Mouse (Mus musculus): Measurements from ENCODE around the gene Grin2a. TPM values are rescaled to one million over a fixed set of nuclear protein-coding genes. Genes with fewer than 3 reads are reported as not detected.

Grin2a gene
- polyA plus RNA-seq, 3 experiments from 2014 or later, result not detected

DNA sequence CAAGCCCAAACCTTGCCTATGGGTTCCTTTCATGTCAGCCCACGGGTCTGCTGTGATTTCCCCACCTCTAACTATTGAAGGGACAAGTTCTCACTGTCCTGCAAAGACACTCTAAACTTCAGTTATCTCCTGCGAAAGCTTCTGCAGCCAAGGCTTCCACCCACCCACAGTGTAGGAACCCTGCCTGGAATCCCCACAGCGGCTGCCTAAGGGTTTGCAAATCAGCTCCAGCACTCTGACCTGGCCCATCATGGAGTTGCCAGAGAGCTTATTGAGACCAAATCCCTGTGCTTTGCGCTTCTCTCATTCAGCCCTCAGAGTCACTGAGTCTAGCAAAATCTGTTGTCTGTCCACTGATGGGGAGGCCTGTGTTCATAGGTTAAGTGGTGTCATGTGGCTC, 130.3 kb downstream of the Grin2a start:
- no peak for ATAC-seq

DNA sequence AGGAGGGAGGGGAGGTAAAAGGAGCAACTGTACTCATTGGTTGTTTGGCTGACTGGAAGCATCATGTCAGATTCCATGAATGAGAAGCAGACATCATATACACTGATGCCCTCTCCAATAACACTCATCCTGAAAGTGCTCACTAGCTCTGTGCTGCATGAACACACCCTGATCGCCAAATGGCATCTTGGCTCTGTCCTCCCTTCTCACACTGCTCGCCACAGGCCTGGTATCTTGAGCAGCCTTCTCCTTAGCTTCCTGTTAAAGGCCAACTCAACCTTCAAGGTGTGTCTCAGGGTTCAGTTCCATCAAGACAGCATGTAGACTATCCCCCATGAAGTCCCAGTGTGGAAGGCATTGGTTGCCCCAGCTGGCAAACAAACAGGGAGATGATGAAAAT, 137.6 kb downstream of the Grin2a start:
- no peak for ATAC-seq

DNA sequence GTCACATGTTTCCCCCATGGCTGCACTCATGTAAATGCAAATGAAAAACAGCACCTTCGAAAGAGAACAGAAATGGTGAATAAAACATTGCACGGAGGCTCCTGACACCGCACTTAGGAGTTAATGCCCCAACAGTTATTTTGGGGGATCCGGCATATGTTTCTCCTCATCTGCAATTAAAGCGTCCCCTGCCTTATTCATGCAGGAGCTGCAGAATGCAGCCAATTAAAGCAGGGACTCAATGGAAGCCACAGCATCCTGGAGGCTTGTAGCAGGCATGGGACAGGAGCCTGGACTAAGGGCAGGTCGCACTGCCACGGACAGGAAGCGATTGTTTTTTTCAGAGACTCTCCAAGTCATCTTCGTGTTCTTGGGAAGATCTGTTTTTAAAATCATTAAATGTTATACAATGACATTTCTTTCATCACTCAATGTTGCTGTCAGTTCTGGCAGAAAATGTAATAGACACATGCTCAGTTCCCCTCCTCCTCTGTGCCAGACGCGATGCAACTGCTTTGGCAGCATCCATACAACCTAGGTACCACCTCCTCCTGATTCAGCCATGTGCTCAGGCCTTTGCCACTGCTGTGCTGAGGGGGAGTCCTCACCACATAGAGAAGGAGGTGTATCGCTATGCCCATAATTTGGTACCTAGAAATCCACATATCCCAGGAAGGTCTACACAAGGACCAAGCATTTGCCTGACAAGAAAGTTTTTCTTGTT, 143.9 kb downstream of the Grin2a start:
- no peak for ATAC-seq

DNA sequence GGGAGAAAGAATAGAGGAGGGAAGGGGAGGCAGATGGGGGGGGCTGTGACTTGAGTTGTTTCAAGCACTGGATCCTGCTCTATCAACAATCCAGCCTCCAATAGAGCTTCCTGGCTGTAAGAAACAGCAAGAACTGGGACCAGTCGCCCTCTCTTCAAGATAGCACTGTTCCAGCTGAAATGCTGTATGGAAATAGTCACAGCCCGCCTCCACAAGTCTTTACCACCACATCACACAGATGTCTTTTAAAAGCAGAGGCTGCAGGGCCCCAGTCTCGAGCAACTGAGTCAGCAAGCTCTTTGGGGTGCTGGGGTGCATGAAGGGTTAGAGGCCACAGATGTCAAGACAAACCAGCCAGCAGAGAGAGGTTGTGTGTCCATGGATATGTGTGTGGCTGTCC, 153.9 kb downstream of the Grin2a start:
- no peak for ATAC-seq

DNA sequence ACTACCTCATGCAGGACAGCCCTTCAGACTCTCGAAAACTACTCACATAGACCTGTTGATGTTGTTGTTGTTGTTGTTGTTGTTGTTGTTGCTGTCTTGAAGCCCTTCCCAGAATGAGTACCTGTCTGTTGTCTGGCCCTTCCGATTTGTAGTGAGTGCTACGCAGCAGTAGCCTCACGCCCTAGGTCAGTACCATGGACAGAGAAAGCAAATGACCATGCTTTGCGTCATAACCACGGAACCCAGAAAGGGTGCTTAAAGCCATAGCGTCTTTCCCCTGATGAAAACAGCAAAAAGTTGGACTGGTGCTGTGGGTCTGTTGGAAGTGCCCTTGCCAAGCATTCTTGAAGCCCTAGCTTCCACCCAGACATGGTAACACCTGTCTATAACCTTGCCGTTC, 158.8 kb downstream of the Grin2a start:
- no peak for ATAC-seq

DNA sequence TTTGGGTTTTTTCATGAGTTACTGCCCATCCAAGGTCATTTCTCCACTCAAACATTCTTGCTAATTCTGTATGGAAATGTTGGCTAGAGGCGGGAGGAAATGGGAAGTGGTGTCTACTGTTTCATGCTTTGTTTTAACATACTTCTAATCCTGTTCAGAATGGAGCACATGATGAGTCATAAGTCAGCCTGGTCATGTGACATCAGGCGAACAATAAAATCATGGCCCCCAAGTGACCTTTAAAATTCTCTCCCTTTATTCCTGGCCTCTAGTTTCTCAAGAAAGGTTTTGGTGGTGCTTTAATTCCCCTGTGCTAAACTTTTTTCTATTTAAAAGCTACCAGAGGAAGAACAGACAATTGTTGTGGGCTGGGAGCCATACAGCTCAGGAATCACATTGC, 161.1 kb downstream of the Grin2a start:
- no peak for ATAC-seq

DNA sequence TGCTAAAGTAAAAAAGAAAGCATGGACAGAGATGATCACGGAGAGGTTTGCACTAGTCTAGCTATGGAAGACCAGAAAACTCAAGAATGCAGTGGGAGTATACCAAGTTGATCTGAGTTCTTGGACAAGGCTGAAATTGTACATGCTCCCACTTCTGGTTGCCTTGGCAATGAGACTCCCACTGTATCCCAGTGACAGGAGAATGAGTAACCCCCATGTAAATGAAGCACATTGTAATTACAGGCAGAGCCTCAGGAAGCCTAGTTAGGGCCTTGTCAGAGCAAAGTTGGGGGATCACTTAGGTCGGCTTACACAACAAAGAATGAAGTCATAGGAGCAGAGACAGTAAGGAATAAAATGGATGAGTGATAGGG, 170.3 kb downstream of the Grin2a start:
- ATAC-seq, result no peak

DNA sequence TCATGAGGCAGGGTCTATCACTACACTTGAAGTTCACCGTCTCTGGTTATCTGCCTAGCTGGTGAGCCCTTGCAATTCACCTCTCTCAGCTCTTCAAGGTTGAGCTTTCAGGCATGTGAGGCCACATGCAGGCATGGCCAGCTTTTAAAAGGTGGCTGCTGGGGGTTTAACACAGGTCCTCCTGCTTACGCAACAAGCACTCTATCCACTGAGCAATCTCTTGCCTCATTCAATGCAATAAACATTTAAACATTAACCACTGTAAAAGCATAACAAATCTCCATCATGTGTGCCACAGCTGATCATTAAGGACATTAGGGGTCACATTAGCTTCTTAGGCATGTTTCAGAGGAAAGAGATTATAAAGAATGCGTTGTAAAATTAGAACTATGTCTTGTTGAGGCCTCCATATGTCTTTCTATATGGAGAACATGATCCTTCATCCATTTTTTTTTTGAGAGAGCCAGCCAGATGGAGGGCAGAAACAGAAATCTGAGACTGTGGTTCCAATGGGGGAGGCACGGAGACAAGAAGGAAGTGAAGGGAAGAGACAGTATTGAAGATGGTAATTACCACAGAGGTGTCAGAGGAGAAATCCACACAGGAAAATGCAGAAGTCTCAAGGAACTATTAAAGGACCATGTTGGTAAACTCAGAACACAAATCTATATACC, 170.8 kb downstream of the Grin2a start:
- ATAC-seq, result no peak

DNA sequence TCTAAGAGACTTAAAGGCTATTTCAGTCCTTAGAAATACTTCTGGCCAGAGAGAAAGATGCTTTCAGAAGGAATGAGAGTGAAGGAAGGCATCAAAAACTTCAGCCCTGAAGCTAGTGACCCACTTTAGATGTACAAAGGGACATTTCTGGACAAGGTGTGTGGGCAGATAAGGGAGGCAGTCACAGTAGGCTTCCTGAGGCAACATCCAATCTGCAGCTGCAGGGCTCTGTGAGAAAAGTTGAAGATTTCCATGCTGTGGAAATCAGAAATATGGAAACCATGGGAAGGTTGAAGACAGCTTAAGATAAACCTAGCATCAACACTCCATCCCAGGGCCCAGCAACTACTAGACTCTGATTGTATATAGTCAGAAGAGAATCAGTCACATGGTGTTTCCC, 171.7 kb downstream of the Grin2a start:
- no peak for ATAC-seq

DNA sequence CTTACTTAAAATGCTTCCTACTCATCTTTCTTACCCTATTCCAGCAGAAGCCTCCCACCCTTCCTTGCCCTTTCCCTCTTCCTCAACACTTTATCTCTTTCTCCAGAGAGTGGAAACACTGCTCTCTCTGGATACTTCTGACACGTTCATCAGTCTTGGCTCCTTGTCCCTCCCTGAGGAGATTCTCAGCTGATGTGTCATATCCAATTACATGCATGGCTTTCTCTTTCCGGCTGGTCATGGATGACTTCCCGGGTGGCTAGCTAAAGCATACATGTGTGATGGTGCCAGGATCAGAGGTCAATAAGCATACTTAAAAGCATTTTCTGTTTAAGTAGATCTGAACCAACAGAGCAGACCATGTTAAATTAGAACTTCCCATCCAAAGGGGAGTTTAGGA, 175.9 kb downstream of the Grin2a start:
- no peak for ATAC-seq

DNA sequence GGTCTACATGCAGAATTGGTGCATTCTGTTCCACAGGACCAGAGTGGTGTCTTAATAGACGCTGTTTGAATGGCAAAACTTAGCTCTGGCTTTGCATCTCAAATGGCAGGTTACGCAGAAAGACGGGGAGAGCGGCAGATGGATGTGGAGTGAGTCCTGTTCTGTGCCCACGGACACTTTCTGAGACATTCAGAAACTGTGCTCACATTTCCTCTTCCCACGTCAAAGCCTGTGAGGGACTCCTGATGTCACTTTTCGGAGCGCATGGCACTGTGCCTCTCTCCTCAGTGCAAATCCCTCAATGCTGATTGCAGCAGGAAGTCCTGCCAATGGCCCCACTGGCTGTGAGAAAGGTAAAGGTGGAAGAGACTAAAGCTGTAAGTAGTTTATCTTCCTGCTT, 194.0 kb downstream of the Grin2a start:
- no peak for ATAC-seq

DNA sequence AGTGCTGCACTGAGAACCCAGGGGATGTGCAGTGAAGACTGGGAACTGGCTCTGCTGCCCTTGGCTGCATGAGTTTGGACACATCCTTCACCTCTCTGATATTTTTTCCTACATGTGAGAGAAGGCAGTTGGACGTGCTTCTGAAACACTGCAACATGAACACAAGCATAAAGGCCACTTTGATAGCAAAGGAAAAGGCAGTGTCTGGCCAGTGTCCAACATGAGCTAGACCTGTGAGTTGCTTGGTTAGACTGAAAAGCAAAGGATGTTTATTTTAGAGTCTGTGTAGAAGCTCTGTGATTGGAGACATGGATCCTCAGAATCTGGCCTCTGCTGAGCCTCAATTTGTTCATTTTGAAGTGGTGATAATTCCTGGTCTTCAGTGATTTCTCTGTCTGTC, 195.1 kb downstream of the Grin2a start:
- no peak for ATAC-seq

DNA sequence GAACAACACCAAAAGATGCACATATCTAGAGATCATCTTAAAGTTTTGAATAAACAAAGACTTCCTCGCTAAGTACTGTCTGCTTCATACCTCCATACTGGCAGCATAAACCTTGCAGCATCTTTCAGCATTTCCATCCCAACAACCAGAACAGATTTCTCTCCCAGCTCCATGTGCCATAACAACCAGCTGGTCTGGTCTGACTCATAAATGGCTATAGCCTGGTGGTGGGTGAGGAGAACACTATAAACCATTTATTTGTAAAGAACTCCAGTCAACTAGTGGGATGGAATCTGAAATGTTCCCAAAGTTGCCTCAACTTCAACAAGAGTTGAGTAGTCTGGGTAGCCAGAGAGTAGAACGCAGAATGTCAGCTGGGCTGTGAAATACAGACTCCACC, 202.4 kb downstream of the Grin2a start:
- no peak for ATAC-seq

DNA sequence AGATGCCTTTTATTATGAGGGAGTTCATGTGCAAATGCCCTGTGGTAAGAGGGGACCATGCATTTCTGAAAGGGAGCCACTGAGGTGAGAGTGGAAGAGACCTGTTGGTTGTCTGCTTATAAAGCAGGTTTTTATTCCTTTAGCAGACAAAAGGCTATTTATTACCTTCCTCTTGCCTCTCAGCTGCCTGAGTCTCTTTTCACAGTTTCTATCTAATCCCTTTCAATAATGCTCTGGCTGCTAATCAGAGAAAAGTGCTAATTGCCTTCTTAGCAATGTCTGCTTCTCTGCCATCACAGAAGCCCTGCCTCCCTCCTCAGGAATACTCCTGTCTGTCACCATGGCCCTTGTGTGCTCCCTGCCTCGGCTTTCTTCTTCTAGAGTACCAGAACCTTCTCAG, 209.1 kb downstream of the Grin2a start:
- no peak for ATAC-seq

DNA sequence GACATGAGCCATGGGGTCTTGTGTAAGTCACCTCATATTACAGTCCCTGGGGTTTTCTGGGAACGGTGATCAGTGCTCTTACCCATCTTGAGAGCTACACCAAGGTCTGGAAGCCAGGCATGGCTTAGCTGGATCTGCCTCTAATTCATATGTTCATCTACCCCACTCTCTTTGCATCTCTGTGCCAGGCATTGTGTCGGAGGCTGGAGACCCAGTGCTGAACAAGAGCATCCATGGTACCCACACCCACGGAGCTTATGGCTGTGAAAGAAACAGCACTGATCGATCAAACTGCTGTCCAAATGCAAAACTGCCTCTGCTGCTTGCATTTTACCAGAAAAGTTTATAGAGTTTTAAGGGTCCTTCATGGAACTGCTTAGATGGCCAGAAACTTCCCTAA, 209.5 kb downstream of the Grin2a start:
- no peak for ATAC-seq

DNA sequence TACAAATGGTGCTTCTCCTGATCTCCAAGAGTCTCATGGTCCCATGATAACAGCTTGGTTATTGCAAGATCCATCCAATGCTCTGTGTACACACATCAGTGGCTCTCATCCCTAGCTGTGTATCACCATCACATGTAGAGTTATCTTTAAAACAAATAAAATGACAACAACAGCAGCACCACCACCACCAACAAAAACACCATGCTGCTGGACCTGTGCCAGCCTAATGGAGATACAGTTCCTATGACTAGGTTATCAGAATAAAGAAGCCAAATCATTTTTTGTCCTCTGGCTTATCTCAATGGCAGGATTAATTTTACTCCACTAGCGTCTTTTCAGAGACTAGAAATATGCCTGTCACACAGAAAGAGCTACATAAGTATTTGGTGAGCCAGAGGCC, 226.4 kb downstream of the Grin2a start:
- no peak for ATAC-seq

DNA sequence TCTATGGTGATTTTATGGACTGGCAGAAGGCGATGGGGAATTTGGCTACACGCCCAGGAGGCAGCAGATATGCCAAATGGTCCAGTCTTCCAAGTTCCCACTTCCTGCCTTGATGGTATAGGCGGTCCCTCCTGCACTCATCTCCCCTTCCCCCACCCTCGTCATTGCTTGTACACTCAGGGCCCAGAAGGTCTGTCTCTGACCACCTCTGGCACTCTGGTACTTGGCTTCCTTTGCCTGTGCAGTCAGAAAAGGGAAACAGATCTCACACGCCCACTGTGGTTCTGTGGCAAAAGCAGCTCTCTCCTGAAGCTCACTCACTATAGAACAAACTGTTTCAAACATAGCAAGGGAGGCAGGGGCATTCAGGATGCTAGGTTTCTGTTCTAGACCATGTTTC, 227.0 kb downstream of the Grin2a start:
- no peak for ATAC-seq

DNA sequence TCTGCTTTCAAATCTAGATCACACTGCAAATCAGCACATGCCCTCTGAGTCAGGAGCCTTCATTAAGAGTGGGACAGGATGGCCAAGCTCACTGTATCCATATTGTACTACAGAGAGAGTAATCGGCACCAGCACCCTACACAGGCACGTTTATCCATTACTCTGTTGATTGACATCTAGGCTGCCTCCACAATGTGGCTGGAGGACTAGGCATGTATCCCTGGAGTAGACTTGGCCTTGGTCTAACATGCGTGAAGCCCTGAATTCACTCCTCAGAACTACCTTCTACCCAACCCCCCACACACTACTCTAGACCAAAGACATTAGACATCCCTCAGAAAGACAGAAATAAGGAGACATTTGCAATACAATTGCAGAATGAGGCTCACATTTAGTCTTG, 227.4 kb downstream of the Grin2a start:
- ATAC-seq, result no peak

DNA sequence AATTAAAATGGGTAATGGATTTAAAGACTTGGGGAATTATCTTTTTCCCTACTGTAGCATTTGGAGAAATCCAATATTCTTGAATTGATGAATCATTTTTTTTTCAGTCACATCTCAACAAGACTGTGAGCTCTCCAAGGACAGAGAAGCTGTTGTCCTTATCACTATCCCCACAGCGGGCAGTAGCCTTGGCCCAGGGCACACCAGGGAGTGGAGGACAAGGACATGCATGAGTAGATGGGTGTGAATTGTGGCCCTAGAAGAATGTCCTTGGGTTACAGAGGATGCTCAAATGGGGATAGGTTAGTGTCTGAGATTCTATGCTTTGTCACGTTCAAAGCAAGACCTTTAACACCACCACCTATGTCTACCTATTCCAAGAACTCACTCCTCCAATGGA, 231.3 kb downstream of the Grin2a start:
- no peak for ATAC-seq

DNA sequence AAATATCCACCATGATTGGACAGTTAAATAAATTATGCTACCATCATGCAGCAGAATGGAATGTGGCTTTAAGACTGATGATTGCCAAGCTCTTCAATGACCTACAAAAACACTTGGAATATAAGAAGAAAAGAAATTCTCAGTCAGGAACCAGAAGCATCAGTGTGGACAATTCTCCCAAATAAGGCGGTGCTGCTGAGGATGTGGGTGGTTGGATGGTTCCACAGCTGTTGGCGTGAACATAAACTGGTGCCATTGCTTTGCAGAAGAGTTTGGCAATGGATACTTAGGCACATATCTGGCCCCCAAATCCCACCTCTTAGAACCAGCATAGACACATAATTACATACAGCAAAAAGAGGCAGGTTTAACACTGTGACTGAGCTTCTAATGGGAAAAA, 235.0 kb downstream of the Grin2a start:
- no peak for ATAC-seq

DNA sequence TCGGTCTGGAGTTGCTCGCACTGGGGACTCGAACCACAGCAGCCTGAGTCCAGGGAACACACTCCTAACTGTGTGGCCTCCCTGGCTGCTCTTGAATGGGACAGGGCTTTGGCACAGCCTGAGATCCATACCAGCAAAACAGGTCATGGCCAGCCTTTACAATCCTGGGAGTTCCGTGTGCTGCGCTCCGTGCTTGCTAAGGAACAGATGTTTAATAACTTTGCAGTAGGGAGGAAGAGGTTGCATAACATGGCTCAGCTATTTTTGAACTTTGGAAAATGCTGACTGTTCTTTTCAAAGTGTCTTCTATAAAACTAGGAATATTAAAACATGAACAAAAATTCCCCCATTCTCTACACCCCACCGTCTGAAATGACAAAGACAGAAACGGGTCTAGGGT, 238.5 kb downstream of the Grin2a start:
- no peak for ATAC-seq

DNA sequence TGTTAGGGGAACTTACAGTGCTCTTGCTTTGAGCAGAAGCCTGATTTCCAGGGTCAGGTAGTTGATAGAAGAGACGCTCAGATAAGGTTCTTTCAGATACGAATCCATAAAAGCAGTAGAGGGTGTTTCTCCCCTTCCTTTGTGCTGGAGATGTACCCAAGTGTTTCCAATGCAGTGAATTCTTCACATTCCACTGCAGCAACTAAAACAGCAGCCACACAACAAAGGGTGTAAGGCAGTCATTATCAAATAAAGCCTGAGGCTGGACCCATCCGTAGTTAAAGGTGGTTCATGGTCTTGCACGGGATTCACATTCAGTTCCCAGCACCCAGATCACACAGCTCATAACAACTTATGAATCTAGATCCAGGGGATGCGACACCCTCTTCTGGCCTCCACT, 241.3 kb downstream of the Grin2a start:
- no peak for ATAC-seq

DNA sequence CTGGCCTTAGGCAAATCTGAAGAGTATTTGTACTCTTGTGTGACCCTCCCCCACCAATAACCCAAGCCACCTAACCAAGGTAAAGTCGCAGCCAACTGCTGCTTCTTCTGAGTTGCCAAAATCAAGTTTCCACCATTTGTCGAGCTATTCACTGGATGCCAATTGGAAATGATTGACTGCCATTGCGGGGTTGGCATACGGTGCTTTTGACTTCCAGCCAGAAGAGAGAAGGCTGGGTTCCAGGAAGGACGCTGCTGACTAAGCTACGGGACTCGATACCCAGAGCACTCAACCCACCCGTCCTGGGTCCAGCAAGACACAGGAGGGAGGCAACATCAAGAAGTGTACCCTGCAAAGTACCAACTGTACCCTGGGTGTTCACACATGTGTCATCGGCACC, 242.3 kb downstream of the Grin2a start:
- no peak for ATAC-seq

DNA sequence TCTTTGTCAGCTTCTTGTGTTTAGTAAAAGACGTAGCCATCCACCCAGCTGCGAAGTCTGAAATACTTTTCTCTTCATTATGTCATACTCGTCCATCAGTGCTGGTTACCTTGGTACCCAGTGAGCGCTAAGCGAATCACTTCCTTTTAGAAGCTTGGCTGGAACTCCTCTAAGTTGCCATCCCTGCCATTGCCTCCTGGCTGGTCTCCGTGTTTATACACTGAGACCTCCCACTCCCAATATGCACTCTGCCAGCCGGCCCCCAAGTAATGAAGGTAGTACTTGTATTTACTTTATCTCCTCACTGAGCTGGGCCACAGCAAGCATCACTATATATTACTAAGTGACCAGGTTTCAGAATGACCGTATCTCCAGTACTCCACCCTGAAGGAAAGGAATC, 242.8 kb downstream of the Grin2a start:
- ATAC-seq, result no peak

DNA sequence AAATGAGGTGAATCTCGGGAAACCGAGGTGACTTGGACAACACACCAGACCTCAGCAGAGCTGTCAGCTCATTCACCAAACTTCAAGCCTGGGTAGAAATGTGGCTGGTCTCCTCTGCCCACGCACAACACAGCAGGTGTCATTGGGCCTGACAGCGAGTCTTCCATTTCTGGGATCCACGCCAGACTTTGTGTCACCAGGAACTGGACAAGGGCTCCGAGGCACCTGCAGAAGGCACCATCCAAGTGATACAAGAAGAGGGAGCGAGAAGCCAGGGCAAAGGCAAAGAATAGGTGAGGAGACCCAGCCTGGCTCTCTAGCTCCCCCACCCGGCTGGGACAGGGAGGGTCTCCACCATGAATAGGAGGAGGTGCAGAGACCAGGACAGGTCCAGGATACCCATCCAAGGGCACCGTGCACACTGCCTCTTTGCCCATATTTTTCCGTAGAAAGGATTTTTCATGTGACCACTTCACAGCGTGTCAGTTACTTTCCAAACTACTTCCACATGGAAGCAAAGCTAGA, 244.3 kb downstream of the Grin2a start:
- no peak for ATAC-seq
